Mouse (Mus musculus) kidney, adult 8-10 months (tissue): ENCODE data around the gene Lgr6.

ENCODE experiments used
- DNase-seq, 2 experiments: peaks; one replicate each; pipeline ENCODE4 v3.0.0; 2022

Gene Lgr6

GRCm38 (mm10) chr1:134947590-134947989, 157.5 kb downstream of the Lgr6 start:
- no peak for DNase-seq

GRCm38 (mm10) chr1:134942898-134943297, 162.2 kb downstream of the Lgr6 start:
- DNase-seq = no peak

GRCm38 (mm10) chr1:134940863-134941262, 164.2 kb downstream of the Lgr6 start:
- no peak for DNase-seq

- no peak for DNase-seq
Measured at GRCm38 (mm10) chr1:134938233-134938632, 166.8 kb downstream of the Lgr6 start.

- DNase-seq = no peak
Measured at GRCm38 (mm10) chr1:134936335-134936734, 168.7 kb downstream of the Lgr6 start.
